Mouse (Mus musculus): ENCODE measurements around the gene Nat8f2.
"Not testable (repeated sequence)": the region's sequence is repeated elsewhere in the genome, so short reads cannot be mapped to it uniquely, and the experiment has no call there.

The Nat8f2 gene

DNA sequence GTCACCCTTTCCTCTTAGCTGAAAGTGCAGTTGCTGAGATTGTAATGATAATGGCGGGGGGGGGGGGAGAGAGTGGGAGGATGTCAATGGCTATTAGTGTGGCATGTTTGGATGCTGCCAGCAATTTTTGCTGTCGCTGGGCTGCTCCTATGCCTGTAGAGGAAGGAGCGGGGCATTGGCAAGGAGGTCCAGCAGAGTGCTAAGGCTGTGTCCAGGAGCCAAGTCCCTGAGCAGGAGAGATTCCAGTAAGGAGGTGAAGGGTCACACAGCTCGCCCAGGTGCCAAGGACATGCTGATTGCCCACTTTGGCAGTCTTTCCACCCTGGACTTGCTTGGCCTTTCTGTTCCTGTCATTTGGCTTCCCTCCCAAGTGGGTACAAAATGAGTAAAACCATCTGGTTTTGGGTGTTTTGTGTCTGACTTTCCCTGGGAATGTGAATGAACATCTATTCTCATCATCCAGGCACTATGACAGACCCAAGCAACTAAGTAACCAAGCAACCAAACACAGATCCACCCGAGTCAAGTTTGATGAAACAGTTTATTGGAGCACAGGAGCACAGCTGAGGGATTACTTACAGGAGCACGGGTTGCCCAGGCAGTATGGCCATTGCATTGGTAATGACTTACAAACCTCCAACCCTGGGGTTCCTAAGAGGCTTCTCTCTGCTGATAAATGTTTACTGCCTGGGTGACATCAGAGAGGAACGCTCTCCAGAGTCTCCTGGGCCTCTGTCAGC lies 3.9 kb downstream of the Nat8f2 start:
- intact Hi-C loops (cut with DNase I) = not testable (repeated sequence)

DNA sequence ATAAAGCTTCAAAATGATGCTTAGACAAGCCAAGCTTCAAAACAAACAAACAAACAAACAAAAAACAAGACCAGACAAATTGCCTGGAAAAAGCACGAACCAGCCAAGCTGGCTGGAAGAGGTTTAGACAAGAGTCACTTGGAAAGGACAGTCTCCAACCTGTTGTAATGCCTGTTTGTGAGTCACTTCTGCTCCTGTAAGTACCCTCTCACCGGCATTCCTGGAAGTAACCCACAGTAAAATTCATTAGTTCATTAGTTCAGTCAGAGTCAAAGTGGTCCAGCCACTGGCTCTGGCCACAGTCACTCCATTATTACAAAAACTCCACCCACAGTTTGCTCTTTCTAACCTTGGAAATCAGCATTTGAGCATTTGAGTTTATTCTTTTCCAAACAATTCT lies 5.1 kb downstream of the Nat8f2 start:
- intact Hi-C loops (cut with DNase I) = no loop called here

DNA sequence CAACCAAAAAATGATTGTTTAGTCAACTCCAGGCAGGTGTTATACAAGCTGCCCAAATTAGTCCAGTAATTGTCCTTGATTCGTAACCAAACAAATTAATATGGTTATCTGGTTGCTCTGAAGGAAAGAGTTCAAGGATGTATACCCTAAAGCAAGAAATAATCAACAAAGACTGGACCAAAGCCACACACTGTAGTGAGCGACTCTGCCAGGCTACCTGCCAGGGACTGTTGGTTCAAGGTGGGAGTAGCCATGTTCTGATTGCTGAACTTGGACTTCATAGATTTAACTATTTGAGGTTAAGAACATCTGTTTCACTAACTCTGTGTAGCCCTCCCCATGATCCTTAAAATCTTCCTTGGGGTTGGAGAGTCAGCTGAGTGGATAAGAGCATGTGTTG lies 5.8 kb downstream of the Nat8f2 start:
- intact Hi-C loops (cut with DNase I) = no loop called here

DNA sequence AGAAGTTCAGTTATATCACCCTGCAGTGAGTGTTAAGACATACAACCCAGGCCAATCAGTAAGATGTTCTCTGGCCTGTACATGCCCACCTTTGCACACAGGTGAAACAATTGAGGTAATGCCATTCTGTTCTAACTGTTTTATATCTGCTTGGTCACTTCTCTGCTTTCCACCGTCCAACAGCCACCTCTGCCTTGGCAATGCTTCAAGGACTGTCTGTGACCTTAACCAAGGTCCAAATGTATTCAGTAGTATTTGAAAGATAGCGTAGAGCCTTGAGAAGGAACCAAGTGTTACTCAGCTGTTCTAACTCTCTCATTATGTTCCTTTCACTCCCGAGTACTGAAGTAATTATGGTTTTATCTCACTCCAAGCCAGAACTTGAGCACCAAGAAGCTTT lies 6.4 kb downstream of the Nat8f2 start:
- intact Hi-C loops (cut with DNase I) = no loop called here

GRCm38 (mm10) chr6:85861247-85861646 lies 7.7 kb downstream of the Nat8f2 start:
- intact Hi-C loops (cut with DNase I) = no loop called here

DNA sequence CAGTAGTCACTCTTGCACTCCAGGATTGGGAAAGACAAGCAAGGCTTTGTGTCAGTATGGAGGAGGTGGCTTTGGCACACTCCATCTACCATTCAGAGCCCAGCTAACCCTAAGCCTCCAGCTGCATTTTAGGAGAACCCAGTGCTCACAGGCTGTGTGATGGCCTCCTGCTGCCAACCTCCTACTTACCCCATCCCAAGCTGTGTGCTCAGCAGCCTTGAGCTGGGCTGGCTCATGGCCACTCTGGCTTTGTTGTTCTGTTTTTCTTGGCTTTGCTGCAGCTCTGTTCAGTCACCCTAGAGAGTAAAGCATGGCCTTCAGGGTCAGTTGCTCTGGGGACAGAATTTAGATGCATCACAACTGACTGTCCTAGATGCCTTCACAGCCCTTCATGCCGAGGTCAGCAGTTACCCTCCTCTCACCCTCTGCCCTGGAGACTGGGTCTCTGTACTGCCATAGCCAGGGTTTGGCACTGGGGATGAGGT lies 12.7 kb downstream of the Nat8f2 start:
- intact Hi-C loops (cut with DNase I) = no loop called here

- intact Hi-C loops (cut with DNase I) = no loop called here
Measured at GRCm38 (mm10) chr6:85853481-85853880, 15.5 kb downstream of the Nat8f2 start.

- intact Hi-C loops (cut with DNase I) = no loop called here
Measured at GRCm38 (mm10) chr6:85851062-85851773, 17.7 kb downstream of the Nat8f2 start.

- intact Hi-C loops (cut with DNase I) = no loop called here
Measured at GRCm38 (mm10) chr6:85849240-85849639, 19.7 kb downstream of the Nat8f2 start.

- intact Hi-C loops (cut with DNase I) = no loop called here
Measured at GRCm38 (mm10) chr6:85848140-85848539, 20.8 kb downstream of the Nat8f2 start.

- intact Hi-C loops (cut with DNase I) = no loop called here
Measured at GRCm38 (mm10) chr6:85846921-85847320, 22.0 kb downstream of the Nat8f2 start.

DNA sequence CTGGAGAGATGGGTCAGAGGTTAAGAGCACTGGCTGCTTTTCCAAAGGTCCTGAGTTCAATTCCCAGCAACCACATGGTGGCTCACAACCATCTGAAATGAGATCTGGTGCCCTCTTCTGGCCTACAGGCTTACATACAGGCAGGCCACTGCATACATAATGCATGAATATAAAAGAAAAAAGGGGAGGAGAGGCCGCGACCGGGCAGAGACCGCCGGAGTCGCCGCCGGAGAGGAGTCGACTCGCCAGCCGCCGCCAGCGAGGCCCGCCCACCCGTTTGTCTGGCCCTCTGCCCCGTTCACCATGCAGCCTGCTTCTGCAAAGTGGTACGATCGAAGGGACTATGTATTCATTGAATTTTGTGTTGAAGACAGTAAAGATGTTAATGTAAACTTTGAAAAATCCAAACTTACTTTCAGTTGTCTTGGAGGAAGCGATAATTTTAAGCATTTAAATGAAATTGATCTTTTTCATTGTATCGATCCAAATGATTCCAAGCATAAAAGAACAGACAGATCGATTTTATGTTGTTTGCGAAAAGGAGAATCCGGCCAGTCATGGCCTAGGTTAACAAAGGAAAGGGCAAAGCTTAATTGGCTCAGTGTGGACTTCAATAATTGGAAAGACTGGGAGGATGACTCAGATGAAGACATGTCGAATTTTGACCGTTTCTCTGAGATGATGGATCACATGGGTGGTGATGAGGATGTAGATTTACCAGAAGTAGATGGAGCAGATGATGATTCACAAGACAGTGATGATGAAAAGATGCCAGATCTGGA lies 25.1 kb downstream of the Nat8f2 start:
- intact Hi-C loops (cut with DNase I) = not testable (repeated sequence)

- intact Hi-C loops (cut with DNase I) = no loop called here
Measured at GRCm38 (mm10) chr6:85839982-85840381, 29.0 kb downstream of the Nat8f2 start.

GRCm38 (mm10) chr6:85838674-85839073 lies 30.3 kb downstream of the Nat8f2 start:
- intact Hi-C loops (cut with DNase I) = no loop called here

GRCm38 (mm10) chr6:85837307-85837706 lies 31.7 kb downstream of the Nat8f2 start:
- intact Hi-C loops (cut with DNase I) = not testable (repeated sequence)

DNA sequence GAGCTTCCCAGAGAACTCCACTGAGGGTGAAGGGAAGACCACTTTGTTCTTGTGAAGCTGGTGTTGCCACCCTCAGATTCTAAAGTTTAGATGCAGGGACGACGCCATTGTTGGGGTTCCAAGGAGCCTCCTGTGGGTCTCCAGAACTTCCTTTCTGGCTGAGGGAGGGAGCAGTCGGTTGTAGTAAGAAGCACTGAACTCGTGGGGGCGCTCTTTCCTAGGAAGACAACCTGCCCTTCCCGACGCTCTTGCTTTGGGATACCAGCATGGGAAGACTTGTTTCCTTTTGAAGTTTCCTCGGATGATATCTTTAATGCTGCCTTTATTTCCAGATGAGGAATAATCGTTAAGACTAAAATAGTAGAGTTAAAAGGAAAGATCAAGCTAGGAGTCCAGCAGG lies 32.1 kb downstream of the Nat8f2 start:
- intact Hi-C loops (cut with DNase I) = not testable (repeated sequence)

- intact Hi-C loops (cut with DNase I) = not testable (repeated sequence)
Measured at GRCm38 (mm10) chr6:85836098-85836497, 32.9 kb downstream of the Nat8f2 start.

DNA sequence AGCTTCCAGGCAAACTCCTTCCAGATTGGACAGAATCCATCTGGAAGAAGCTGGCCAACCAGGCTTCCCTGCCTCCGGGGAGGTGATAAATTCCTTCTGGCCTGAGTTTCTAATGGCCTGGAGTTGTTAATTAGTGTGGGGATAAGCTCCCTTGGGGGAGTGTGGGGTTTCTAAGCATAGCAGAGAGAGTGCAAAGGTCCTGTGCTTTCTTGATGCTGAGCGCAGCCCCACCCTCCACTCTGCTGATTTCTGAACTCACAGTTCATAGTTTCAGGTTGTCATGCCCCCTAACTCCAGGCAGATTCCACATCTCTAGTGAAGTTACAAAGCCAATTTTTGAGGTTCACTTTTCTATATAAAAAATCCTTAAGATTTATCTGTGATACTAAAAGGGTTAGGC lies 33.9 kb downstream of the Nat8f2 start:
- intact Hi-C loops (cut with DNase I) = not testable (repeated sequence)

DNA sequence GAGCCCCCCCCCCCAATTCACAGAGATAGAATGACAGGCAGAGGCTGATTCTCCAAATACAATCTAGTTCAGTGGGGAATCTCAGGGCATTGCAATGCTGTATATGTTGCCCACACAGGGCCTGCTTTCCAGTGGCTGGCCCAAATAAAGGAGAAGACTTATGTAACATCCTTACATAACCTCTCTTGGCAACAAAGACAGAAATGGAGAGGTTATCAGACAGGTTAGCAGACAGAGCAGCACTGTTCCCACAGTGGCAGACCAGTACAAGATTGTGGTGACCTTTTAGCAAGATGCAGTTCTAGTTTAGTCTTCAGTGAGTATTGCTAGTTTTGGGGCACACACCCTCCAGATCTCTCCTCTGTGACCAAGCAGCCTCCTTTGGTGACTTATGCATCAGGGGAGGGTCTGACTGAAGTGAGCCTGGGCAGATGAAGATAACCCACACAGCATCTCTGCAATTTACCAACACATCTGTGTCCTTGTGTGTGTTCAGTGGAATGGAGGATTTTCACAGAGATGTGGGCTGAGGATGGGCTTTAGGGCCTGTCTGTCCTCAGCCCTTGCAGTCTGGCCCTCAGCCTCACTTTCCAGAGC lies 34.4 kb downstream of the Nat8f2 start:
- intact Hi-C loops (cut with DNase I) = loop anchor here (5.0 kb wide), 2 partner anchors 63 to 173 kb away; no protein-coding TSS in a partner anchor

DNA sequence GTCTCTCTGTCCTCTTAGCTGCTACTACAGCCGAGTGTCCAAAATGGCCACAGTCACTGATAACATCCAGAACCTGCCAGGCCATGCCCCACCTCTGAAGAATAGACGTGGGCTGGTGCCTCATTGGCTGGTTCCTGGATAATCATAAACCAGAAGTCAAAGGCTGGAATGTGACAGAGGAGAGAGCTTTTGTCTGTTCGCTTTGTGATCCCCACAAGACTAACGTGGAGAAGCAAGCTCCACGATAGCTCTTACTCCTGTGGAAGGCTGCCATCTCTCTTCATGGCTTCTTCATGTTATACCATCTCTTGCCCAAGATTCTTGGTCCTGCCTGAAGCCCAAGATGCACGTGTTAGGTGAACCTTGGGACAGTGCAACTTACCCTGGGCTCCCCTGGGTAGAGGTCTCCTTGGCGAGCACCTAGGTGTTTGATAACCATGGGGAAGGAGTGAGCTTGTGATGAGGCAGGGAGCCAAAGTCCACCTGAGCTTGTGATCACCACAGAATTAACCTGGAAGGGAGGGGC lies 37.1 kb downstream of the Nat8f2 start, which contains the start of gene Nat8:
Nat8 (minus strand) TSS at position 287 of the 526 bp plus-strand sequence.
- intact Hi-C loops (cut with DNase I) = loop anchor here (5.0 kb wide), 2 partner anchors 65 to 175 kb away; no protein-coding TSS in a partner anchor

DNA sequence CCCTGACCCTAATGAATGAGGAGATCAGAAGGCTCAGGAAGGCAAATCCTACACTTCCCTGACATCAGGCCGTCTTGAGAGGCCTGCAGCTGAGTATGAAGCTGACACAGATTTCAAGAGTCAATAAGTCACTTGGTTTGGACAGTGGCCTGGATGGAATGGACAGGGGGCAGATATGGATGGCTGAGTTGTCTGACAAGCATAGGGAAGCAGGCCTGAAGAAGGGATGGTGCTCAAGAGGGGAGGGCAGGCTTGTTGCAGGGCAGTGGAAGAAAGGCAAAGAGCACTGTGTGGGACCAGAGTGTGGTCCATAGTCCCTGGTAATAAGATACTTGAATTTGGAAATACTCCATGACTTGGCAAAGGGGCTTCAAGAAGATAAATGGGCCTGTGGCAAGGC lies 39.5 kb downstream of the Nat8f2 start:
- intact Hi-C loops (cut with DNase I) = no loop called here
